Mouse (Mus musculus) right cerebral cortex, postnatal 14 days (tissue): ENCODE measurements around the gene Tmcc1.

ENCODE experiments used
- DNase-seq: peaks from one replicate; pipeline ENCODE4 v3.0.0; 2022

Gene Tmcc1

GRCm38 (mm10) chr6:115991108-115991880 lies 202.0 kb downstream of the Tmcc1 start:
- no peak for DNase-seq

DNA sequence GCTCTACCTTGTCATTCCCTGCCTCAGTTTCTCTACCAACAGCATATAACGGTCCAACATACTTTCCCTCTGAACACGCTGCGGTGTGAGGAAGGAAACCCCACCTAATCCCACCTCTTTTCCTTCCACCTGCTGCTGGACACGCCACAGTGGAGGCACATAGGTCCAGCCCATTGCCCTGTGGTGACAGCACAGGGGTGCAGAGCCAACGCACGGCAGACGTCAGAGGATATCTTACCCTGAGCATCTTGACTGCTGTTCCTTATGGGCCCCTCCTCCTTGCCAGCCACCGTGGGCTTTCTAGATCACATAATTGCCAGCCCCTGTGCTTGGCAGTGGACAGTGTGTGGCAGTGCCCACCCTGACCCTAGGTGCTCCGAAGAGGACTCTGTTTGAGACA lies 202.8 kb downstream of the Tmcc1 start:
- no peak for DNase-seq

- no peak for DNase-seq
Measured at GRCm38 (mm10) chr6:115990056-115990455, 203.2 kb downstream of the Tmcc1 start.

DNA sequence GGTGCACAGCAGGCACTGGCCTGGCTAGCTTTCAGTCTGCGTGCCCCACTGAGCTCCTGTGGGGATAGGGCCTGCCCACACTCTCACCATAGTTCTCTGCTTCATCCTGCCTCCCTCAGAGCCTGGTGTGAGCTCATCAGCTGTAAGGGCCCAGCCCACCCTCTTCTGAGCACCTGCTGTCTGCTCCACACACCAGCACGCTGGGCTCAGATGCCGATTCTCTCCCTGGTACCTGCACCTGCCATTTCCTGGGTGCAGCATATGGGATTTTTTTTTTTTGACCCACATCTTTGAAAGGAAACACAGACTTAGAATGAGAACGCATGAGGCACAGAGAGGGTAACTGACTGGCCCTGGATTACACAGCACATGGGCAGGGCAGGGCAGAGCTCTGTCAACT lies 203.7 kb downstream of the Tmcc1 start:
- no peak for DNase-seq

DNA sequence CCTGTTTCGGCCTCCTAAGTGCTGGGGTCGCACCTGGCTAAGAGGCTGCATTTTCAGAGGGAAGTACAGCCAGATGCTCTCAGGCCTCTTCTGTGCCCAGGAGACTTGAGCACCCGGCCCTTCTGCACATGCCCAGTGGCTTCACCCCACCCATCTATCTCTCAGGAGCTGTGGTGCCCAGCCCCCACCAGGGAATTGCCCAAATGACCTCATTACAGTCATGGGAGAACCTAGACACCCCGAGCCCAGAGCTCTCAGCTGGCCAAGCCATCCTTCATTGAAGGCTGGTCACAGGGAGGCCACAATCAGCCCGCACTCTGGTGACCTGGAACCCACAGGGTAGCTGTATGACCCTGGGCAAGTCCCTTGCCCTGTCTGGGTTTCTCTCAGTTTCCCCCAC lies 204.3 kb downstream of the Tmcc1 start:
- no peak for DNase-seq

- no peak for DNase-seq
Measured at GRCm38 (mm10) chr6:115987096-115987747, 206.1 kb downstream of the Tmcc1 start.

DNA sequence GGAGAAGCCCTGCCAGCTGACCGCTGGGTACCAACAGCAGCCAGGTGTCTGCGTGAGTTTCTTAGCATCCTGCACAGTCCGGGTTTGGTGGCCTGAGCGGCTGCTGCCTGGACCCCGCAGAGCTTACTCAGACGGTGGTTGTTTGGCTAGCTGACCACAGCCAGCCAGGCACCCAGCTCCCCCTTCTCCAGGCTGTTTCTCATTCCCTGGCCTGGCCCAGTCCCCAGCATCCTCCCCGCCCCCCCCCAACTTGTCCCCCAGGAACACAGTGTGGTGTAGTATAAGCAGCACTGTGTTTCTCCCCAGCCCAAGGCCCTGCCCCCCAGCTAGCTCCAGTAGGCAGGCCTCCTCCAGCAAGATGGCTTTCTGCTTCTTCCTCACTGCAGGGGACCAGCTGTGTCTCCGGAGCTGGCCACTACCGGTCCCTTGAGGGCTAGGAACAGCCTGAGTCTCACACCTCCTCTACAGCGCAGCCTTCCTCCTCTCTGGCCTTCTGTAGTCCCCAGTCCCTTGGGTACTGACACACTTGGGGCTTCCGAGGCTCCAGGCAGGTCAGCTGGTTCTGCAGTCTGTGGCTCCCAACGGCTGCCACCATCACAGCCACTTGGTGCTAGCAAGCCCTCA lies 206.7 kb downstream of the Tmcc1 start:
- no peak for DNase-seq

DNA sequence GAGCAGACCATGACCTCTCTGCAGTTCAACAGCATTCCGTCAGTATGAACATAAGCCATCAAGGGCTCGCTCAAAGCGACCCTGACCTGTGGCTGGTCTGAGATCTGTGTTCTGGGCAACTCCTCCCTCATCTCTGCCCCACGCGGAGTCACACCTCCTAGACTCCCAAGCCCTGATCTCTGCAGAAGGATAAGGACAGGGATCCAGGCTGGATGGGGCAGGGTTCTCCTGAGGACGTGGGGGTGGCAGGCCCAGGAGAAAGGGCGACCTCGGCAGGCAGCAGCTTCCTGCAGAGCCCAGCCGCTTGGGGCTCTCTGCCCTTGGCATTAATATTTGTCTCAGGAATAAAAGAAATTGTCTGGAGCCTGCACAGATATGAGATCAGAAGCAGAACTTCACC lies 207.7 kb downstream of the Tmcc1 start:
- no peak for DNase-seq

- no peak for DNase-seq
Measured at GRCm38 (mm10) chr6:115984580-115984979, 208.7 kb downstream of the Tmcc1 start.

DNA sequence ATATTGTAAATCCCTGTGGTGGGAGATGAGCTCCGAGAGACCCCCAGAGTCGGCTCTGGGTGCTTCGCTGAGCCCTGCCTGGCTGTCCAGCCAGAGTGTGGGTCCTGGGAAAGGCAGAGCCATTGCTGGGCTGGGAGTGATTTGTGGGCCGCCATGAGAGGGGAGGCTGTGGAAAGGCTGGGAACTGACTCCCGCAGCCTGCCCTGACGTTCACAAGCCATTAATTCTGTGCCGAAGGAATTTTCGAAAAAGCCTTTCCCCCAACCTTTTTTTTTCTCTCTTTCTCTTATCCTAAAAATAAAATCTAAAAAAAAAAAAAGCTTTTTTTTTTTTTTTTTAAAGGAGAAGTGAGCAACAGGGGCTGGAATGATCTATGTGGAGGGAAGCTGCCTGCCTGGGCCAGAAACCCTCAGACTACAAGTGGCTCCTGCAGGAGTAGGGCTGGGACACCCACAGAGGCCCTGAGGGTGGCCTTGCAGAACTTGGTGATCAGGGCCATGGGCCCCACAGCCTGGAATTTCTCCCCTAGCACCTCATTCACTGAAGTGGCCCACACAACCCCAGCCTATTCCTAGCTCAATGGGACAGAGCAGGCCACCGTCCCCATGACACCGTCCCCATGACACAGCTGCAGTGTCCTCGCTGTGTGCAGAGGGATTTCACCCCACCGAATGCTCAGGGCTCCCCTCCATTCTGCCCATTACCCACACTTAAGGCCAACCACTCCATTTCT lies 209.8 kb downstream of the Tmcc1 start:
- no peak for DNase-seq

GRCm38 (mm10) chr6:115982889-115983288 lies 210.4 kb downstream of the Tmcc1 start:
- DNase-seq = no peak

- peak; percentile 55 for DNase-seq
Measured at GRCm38 (mm10) chr6:115978596-115978995, 214.7 kb downstream of the Tmcc1 start.

GRCm38 (mm10) chr6:115977810-115978209 lies 215.5 kb downstream of the Tmcc1 start:
- no peak for DNase-seq

GRCm38 (mm10) chr6:115975606-115976005 lies 217.7 kb downstream of the Tmcc1 start:
- DNase-seq = no peak

DNA sequence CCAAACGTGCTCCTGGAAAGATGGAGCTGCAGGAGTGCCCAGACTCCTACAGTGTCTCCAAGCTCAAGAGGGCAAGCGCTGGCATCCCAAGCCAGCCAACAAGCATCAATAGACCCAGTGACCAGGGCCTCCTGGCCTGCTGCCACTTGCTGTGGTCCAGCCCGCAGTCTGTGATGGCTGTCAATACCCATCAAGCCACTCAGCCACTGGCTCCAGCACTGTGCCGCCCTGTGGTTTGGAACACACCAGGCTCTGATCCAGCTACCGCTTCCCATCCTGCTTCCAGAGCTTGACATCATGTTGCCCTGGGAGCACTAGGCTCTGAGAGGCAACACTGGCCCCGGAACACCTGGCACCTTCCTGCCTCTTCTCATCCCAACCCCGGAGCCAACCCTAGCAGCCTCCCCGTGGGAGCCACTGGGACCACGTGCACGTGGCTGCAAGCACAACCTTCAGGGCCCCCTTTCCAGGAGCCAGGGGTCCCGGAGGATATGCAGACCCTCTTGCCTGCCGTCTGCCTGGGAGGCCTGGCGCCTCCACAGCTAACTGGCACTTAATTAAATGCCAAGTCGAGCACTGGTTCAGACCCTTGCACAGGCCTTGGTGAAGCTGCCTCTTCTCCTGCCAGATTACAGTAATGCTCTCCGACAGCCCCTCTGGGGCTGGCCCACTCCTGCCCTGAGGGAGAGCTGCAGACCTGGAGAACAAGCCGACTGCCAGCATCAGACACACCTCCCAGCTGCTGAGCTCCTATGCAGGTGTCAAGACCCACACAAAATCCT lies 219.2 kb downstream of the Tmcc1 start:
- DNase-seq = no peak

GRCm38 (mm10) chr6:115973139-115973875 lies 220.0 kb downstream of the Tmcc1 start:
- no peak for DNase-seq

- no peak for DNase-seq
Measured at GRCm38 (mm10) chr6:115972083-115972764, 221.1 kb downstream of the Tmcc1 start.

DNA sequence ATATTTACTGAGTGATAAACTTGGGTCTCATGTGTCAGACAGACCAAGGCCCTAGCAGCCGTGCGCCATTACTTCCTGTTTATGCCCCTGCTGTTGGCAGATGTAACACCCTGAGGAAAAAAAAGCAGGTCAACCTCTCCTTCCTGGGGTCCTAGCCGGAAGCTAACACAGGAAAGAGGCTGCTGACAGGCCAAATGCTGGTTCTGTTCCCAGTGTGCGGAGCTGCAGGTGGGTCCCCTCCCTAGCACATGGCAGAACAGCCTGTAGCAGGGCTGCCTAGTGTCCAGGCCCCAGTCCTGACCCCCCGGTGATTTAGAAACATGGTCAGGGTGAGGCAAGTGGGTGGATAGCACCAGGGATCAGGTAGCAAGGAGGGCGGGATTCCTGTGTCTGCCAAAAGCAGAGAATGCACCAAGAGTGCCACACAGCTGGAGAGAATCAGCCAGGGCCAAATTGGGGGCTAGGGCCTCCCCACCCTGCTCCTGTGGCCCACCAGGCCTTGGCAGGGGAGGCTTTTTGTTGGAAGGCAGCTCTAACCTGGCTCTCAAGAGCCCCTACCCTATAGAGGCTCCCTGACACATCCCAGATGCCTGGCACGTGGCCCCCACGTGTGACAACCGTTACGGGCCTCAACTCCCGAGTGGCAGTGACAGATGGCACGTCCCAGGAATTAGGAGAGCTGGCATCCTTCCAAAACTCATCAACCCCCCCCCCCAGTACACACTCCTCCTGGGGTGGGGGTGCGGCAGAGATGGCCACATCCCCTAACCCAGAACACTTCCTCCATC lies 221.8 kb downstream of the Tmcc1 start:
- no peak for DNase-seq

DNA sequence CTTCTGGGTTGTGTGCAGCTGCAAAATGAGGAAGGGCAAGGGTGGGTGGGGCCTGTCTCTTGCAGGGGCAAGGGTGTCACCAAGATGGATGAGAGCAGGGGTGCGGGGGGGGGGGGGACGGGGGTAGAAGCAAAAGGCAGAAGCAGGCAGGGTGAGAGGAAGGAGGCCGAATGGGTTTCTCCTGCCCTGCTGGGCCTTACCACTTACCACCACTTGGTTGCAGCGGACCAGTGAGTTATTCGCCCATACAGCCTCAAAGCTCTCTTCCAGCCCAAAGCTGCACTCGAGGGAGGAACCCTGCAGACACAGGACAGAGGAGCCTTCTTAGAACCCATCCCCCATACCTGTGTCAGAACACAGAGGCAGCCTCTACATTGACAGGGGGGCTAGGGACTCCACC lies 223.3 kb downstream of the Tmcc1 start:
- no peak for DNase-seq

DNA sequence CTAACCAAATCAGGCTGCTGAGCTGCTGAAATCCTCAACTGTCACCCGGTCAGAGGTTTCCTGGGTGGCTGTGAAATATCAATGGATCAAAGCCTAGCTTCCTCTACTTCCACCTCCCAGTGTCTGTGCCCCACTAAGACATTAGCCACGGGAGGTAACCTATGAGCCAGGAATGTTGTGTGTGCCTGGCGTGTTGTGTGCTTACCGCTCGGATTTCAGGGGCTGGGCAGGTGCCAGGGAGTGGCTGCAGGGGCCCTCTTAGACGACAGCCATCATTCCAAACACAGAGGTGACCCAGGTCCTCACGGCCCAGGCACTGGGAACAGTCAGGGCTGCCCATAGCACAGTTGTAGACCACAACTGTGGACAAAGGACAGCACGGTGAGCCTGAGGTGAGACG lies 224.2 kb downstream of the Tmcc1 start:
- DNase-seq = no peak
